Mouse (Mus musculus): ENCODE results near the gene Mtor. TPM values are rescaled to one million over a fixed set of nuclear protein-coding genes. Genes with fewer than 3 reads are reported as not detected.

The Mtor gene
- total RNA-seq, 2 experiments from 2014 or later, result 49.8 to 51.4 TPM

GRCm38 (mm10) chr4:148595916-148596315 is 147.5 kb downstream of the Mtor start:
- no peak for DNase-seq

- no peak for DNase-seq
Measured at GRCm38 (mm10) chr4:148596731-148597130, 148.3 kb downstream of the Mtor start.

- DNase-seq, result no peak
Measured at GRCm38 (mm10) chr4:148598826-148599225, 150.4 kb downstream of the Mtor start.

GRCm38 (mm10) chr4:148600316-148600715 is 151.9 kb downstream of the Mtor start:
- no peak for DNase-seq

- DNase-seq, result no peak
Measured at GRCm38 (mm10) chr4:148601871-148602270, 153.5 kb downstream of the Mtor start.

- DNase-seq, result no peak
Measured at GRCm38 (mm10) chr4:148602357-148603120, 154.1 kb downstream of the Mtor start, which contains the start of gene Masp2. Gene Masp2 (plus strand): TSS chr4:148602554.

- no peak for DNase-seq
Measured at GRCm38 (mm10) chr4:148603376-148604139, 155.1 kb downstream of the Mtor start.

GRCm38 (mm10) chr4:148604141-148604540 is 155.7 kb downstream of the Mtor start:
- DNase-seq, result no peak

- DNase-seq, result peak; percentile 37 to 57
Measured at GRCm38 (mm10) chr4:148604541-148605165, 156.2 kb downstream of the Mtor start.

Other genes starting within 250 kb of the Mtor start
- not detected for gene Disp3, start 160.6 kb upstream of the Mtor start, total RNA-seq (2021)
- 10 to 100 TPM; 17.6 to 18.7 TPM for gene Ubiad1, start 3.8 kb upstream of the Mtor start, total RNA-seq (2021)
- gene Angptl7, start 51.8 kb downstream of the Mtor start, total RNA-seq (2021), result 1 to 10 TPM; 1.2 to 2.0 TPM
- gene Exosc10, start 109.8 kb downstream of the Mtor start, total RNA-seq (2021), result 10 to 100 TPM; 33.7 to 39.3 TPM
- 10 to 100 TPM; 14.7 TPM for gene Srm, start 142.9 kb downstream of the Mtor start, total RNA-seq (2021)
- under 1 TPM in 1 of 2 experiments, not detected in 1; 0.13 TPM for gene Masp2, start 153.9 kb downstream of the Mtor start, total RNA-seq (2021)
- 100 to 1,000 TPM; 125 to 126 TPM for gene Tardbp, start 178.4 kb downstream of the Mtor start, total RNA-seq (2021)
- gene Gm572, start 194.7 kb downstream of the Mtor start, total RNA-seq (2021), result 1 to 10 TPM; 5.8 to 6.1 TPM